Mouse (Mus musculus) left cerebral cortex, postnatal 4 days (tissue): ENCODE results near the gene Ppp2r3d. TPM values are rescaled to one million over a fixed set of nuclear protein-coding genes. Genes with fewer than 3 reads are reported as not detected.
"Not testable (repeated sequence)": the region's sequence is repeated elsewhere in the genome, so short reads cannot be mapped to it uniquely, and the experiment has no call there.

Source experiments
- DNase-seq: peaks from one replicate; pipeline ENCODE4 v3.0.0-alpha.2; 2022
- intact Hi-C: fragments of 180-260 bp; cut with DNase I; formaldehyde crosslinking; loops from one replicate; pipeline ENCODE4 v1.15.1; 2025
- total RNA-seq, 2 experiments: library from RNA; stranded (reverse); gene quantifications; 2 replicates each; pipeline ENCODE4 v1.2.3; 2021

Ppp2r3d gene
- total RNA-seq: 100 to 1,000 TPM; 123 to 127 TPM

DNA sequence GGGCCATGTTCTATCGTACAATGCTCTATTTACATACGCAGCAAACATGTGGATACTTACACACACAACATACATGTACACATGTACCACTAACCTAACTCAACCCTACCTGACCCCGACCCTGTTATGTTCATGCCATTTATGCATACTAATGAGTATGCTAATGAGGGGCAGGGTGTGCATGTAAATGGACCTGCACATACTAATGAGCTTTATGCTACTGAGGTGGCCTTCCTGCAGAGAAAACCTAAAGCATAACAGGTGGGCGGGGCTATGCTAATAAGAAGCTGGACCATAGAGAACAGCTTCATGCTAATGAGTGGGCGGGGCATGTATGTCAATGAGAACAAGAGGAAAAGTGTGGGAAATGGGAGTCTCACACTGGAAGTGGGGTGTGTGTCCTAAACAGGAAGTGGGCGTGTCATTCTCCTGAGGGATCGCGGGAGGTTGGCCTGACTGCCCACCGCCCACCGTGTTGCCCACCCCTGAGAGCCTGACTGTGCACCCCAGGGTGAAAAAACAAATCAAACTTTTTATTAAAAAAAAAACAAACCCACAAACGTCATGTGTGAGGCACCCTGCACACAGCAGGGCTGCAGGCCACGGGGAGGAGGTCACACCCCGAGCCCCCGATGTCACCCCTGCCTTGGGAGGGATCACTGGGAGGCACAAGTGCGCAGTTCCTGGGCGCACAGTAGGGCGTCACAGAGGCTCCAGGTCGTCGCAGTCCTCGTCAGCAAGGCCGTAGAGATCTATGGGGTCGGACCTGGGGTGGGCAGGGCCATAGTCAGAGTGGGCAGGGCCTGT is at the start of gene Ppp2r3d:
Ppp2r3d (minus strand) TSS at position 803 of the 807 bp plus-strand sequence.
- DNase-seq: peak; percentile 11
- intact Hi-C loops: loop anchor here (1.0 kb wide), 1 partner anchor 36 kb away; no protein-coding TSS in a partner anchor

DNA sequence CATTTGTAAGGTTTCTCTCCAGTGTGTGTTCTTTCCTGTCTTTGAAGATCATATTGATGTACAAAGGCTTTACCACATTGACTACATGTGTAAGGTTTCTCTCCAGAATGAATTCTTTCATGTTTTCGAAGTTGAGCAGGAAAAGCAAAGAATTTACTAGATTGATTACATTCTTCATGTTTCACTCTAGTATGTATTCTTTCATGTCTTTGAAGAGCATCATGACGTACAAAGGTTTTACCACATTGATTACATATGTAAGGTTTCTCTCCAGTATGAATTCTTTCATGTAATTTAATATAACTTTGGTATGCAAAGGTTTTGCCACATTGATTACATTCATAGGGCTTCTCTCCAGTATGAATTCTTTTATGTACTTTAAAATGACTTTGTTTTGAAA is 17.0 kb upstream of the Ppp2r3d start, which contains the start of gene Gm21836:
Gm21836 (minus strand) TSS at position 101 of the 400 bp plus-strand sequence.
- intact Hi-C loops, DNase-seq: not testable (repeated sequence)

DNA sequence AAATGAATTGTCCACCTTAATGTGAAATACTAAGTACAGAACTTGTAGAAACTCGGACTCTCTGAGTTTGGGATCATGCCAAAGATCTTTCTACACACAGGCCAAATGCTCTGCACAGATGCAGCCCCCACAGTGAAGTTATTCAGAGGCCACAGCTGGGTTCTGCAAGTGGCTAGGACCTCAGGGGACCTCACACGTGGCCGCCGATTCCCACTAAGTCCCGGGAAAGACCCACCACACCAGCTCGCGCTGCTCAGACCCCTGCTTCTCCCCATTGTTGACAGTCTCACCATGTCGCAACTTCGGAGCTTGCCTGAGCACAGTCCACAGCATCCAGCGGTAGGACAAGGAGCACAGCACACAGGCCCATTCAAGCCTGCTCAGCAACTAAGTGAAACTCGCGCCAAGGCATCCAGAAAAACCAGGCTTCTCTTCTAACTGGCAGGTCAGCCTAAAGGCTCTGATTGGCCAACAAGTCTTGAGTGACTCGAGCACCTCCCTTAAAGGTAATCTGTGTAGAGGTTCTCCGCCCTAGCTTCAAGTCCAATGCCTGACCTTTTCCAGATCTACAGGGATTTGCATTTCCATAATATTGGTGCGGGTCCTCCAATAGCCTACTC is 3.8 kb upstream of the Ppp2r3d start:
- intact Hi-C loops: not testable (repeated sequence)
- peak; percentile 4 for DNase-seq

DNA sequence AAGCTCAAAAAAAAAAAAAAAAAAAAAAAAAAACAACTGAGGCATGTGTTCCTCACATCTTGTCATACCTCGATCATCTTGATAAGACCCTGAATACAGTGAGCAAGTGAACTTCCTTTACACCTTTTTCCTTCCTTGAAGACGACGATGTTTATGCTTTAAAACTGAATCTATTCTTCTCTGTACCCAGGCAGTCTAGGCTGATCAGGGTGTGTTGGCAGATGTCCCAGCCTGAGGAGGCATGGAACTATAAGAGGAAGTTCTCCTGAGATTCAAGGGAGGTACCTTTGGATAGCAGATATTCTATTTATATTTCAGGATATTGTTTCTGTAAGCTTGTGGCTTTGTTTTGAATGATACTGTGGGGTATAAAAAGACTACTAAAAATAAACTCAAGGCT is 1.4 kb upstream of the Ppp2r3d start:
- intact Hi-C loops: no loop called here
- no peak for DNase-seq

DNA sequence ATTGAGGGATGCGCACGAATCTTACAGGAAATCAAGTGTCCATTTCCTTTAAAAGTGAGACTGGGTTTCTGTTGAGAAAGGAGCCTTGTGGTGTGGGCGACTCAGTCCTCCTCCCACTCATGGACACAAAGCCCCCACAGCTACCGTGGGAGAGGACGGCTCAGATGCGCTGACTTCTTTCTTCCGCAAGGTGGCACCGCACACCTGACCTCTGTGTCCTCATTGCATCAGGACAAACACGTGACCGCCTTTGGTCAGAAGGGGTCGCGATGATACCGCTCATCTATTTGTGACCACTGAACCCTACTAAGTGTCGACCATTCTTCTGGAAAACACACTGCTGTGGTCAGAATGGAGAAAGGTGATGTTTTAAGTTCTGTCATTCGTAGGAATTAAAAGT is 1.0 kb downstream of the Ppp2r3d start:
- no peak for DNase-seq
- intact Hi-C loops: loop anchor here (1.0 kb wide), 1 partner anchor 35 kb away; no protein-coding TSS in a partner anchor

DNA sequence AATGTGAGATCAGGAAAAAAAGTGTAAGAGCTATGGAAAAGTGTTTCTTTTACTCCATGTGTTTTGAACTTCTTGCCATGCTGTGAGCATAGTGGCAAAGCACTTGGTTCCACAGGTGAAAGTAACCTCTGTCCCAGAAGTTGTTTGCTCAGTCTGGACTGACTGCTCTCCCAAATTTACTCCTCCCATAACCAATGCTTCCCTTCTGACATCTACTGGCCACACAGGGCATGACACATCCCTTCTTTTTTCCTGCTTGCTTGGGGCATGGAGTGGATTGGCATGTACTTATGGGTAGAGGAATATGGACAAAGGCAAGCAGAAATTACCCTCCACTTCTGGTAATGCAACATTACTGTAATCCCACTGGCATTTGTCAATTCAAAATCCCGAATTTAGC is 20.1 kb downstream of the Ppp2r3d start:
- peak; percentile 19 for DNase-seq
- intact Hi-C loops: no loop called here

DNA sequence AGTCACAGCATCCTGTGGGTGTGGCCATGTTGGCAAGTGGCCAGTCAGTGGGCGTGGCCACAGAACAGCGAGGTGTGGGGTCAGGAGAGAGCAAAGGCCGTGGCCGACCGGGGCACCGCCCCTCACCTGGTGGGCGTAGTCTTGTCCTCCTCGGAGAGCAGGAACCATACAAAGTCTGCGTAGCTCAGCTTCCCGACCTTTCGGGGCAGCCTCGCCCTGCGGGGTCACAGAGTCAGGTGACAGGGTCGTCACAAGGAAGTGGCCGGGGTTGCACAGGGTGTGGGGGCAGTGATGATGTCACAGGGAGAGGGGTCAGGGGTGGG is 34.2 kb downstream of the Ppp2r3d start:
- intact Hi-C loops: no loop called here
- DNase-seq: peak; percentile 29

DNA sequence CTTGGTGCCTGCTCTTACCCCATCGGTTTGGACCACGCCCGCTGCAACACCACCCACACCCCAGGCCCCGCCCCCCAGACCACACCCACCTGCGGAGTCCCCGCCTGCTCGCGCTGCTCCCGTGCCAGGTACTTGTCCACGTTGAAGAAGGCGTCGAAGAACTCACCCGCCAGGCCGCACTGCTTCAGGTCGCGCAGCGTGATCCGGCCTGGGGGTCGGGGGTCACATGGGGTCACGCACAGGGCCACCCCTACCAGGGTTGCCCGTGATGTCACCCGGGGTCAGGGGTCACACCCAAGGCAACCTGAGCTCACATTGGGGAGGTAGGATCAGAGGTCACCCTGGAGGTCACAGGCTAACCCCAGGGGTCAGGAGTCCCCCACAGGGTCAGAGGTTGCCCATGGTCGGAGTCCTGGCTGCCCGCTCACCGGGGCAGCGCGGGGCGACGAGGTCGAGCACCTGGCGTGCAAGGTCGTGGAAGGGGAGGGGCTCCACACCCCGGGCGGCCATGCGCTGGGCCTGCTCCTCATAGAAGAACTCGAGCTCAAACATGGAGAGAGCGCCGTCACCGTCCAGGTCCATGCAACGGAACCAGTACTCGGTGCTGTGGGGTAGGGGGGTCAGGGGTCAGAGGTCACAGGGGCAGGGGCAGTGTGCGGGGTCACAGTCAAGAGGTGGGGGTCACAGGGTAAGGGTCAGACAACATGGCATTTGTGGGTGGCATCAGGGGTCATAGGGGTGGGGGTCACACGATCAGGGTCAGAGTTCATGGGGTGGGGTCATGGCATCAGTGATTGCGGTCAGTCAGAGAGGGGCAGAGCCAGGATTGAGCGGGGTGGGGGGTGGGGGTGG is 34.8 kb downstream of the Ppp2r3d start:
- intact Hi-C loops: no loop called here
- peak; percentile 27 for DNase-seq

DNA sequence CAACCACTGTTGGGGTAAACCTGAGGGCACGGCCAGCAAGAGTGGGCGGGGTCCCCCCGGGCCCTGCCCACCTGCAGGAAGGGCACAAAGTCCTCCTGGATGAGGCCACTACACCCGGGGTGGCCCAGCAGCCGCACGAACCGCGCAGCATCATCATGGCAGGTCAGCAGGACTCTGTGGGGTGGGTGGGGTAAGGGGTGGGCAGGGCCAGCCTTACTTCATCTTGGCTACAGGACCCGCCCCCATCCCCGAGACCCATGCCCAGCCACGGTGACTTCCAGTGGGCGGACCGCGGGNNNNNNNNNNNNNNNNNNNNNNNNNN is 36.0 kb downstream of the Ppp2r3d start:
- intact Hi-C loops: loop anchor here (1.0 kb wide), 1 partner anchor 36 kb away; the partner anchor contains the start of gene Ppp2r3d

DNA sequence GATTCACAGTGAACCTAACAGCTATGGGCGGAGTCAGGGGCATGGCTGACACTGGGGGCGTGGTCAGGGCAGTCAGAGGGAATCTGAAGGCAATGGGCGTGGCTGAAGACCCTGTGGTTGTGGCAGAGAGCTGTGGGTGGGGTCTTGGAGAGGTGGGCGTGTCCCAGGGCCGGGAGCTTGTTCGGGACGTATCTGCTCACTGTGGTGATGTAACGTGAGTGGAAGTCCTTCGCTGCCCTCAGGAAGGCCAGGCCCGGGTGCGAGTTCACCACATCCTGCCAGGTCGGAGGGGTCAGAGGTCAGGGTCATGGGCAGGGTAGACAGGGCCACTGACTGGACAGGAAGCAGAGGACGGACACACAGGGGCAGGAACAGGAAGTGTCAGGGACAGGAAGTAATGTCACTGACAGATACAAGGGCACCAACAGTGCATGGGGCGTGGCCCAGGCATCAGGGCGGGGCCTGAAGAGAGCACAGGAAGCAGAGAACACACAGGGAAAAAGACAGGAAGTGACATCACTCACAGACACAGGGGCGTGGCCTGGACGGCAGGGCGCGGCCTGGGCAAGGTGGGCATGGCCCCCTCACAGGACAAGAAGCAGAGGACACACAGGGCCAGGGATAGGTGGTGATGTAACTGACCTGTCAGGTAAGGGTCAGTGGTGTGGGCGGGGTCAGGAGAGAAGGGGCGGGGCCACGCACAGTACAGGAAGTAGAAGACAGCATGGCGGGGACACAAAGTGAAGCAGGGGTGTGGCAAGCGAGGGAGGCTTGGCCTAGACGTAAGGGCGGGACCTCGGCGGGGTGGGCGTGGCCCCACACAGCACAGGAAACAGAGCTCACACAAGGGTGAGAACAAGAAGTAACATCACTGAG is 36.6 kb downstream of the Ppp2r3d start:
- DNase-seq: peak; percentile 43
- intact Hi-C loops: loop anchor here (1.0 kb wide), 1 partner anchor 36 kb away; the partner anchor contains the start of gene Ppp2r3d

More for the DNA sequence above, 36.0 kb downstream of the Ppp2r3d start:
- peak; percentile 22 for DNase-seq

DNA sequence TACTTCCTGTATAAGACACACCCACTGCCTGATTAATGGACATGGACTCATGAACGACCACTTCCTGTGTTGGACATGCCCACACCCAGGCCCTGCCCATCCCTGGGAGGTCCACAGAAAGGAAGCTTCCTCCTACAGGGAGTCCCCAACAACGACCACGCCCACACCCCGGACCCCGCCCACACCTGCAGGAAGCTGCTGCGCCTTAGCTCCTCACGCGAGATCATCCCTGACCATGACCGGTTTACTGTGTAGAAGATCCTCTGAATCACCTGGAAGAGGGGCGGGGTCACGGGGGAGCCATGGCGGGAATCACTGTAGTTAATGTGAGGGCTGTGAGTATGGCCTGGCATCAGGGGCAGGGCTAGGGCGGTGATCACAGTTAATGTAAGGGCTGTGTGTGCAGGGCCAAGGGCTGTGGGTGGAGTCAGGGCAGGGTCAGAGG is 37.3 kb downstream of the Ppp2r3d start:
- DNase-seq: peak; percentile 25
- intact Hi-C loops: no loop called here

DNA sequence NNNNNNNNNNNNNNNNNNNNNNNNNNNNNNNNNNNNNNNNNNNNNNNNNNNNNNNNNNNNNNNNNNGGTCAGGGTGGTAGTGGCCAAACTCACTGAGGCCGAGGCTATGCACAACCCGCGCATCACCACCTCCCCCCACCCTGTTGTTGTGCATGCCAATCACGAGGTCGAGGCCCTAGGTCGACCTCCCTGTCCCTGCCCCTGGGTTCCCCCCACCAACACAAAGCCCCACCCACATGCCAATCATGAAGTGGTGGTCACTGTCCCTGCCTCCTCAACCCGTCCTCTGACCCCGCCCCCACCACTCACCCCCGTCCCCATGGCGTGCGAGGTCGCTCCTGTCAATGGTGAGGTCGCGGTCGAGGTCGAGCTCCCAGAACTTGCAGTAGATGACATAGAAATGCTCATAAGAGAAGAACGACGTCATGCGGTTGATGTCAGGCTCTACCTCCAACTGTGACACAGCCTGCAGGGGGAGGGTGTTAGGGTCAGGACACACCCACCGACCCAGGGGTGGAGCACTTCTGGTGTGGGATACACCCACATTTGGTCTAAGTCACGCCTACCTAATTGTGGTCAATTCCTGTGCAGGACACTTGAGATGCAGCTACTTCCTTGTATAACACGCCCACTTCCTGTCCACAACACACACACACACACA is 37.9 kb downstream of the Ppp2r3d start:
- intact Hi-C loops: no loop called here
- DNase-seq: peak; percentile 17

DNA sequence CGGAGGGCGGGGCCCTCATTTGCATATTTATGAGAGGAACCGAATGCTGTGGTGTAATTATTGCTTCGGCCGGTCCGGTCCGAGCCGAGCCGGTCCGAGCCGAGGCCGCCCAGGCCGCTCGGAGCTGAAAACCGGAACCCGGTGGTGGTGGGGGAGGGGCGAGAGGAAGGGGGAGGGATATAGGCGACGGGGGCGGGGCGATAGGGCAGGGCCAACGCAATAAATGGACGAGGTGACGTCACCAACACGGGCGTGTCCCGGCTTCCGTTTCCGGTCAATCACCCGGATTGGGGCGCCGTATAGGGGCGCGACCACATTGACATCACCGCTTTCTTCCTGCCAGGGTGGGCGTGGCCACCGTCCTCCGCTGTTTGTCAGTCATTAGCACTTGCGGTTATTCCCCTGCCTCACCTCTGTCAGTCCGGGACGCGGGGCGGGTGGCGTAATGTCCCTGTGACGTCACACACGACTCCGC is 51.2 kb downstream of the Ppp2r3d start:
- peak; percentile 98 for DNase-seq
- intact Hi-C loops: loop anchor here (5.0 kb wide), 1 partner anchor 47 kb away; no protein-coding TSS in a partner anchor

DNA sequence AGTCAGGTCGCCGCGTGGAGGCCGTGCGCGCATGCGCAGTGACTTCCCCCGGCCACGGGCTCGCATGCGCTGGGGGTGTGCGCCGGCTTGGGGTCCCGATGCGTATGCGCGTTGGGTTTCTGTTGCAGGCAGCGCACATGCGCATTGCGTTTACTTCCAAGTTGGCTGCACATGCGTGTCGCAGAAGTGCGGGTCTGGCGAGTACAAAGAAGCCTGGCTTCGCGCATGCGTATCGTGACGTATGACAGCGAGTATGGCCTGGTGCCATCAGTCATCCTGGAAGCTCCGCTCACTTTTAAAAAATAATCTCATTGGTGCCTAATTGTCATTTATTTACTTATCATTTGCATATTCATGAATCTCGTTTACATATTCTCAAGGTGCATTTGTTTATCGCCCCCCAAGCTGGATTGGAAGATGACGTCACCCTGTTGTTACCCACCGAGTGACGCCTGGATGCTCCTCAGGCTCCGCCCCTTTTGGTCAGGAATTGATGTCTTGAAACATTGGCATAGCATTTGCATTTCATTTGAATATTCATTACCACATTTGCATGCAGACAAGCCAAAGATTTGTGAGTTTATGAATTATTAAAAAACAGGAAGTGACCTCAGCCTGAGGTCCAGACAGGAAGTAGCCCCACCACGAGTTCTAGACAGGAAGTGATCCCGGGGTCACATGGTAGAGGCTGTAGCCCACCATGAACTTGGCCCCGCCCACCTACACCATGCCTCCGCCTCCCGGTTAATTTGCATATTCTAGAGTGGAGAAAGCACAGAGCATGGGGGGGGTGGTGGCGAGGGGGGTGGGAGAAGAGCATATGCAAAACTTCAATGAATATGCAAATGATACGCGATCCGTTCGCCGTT is 51.9 kb downstream of the Ppp2r3d start:
- intact Hi-C loops: loop anchor here (5.0 kb wide), 1 partner anchor 48 kb away; no protein-coding TSS in a partner anchor
- peak; percentile 99 for DNase-seq

DNA sequence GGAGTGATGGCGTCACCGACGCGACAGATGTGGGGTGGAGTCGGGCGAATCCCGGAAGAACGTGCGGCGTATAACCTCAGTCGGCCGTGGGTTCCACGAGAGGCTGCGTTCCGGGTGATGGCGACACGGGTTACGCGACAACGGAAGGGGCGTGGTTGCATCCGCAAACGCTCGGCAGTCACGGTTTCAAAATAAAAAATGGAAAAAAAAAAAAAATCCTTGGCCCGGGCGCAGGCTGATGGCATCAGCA is 52.5 kb downstream of the Ppp2r3d start:
- DNase-seq: no peak
- intact Hi-C loops: no loop called here

DNA sequence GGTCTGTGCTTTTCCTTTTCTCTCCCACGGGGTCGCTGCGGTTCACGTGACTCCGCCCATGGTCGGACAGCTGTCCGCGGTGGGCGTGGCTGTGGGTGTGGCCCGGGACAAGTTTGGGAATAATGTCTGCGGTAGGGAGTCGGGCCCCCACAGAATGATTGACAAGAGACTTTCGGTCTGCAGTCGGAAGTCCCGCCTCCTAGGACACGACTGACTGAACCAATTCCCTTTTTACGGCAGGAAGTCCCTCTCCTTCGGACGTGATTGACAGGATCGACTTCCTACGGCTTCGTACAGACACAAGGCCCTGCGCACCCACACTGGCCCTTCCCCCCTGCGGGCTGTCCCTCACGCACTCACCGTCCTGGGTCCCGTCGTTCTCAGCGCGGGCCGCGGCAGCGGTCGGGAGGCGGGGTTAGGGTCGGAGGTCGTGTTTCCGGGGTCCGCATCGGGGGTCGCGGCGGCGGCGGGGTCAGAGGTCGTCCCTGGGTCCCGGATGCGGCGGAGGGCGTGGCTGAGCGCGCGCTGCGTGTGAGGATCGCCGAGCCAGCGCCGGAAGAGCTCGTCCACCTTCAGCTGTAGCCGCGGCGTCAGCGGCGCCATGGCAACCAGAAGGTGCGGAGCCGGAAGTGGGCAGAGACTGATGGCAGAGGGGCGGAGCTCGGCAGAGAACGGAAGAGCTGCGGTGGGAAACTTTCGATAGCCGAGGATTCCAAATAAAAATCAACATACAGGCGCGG is 53.0 kb downstream of the Ppp2r3d start:
- peak; percentile 97 for DNase-seq
- intact Hi-C loops: no loop called here

DNA sequence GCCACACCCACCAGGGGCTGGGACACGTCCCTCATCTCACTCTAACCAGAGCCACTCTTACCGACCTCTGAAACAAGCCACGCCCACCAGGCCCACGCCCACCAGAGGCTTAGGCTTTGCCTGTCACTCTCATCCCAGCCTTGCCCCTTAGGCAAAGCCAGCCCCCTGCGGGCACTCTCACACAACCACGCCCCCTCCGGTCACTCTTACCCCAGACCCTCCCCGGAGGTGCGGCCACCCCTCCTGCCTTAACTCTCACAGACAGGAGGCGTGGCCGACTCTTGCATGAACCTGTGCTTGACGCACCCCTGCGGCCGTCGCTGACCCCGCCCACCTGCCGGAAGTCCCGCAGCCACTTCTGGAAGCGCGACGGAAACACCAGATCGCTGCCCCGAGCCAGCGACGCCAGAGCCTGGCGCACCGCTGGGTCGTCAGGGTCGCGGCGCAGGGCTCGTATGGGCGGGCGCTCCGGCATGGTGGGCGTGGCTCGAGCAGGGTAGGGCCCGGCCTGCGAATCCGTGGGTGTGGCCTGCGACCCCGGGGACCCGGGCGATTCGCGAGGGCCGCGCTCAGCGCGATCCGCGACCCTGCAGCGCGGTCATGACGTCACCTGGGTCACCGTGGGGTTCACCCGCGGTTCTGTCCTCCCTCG is 53.7 kb downstream of the Ppp2r3d start:
- DNase-seq: peak; percentile 97
- intact Hi-C loops: no loop called here
